Mouse (Mus musculus) midbrain, postnatal 0 days (tissue): ENCODE measurements around the gene Mamdc2. TPM values are rescaled to one million over a fixed set of nuclear protein-coding genes. Genes with fewer than 3 reads are reported as not detected.
"Not testable (repeated sequence)": the region's sequence is repeated elsewhere in the genome, so short reads cannot be mapped to it uniquely, and the experiment has no call there.

Source experiments
- ATAC-seq: fragments of 200-750 bp; cut with Nextera tagmentation; 2 replicates; pipeline ENCODE4 v1.8.0; 2017; ENCODE audit warnings: moderate number of reproducible peaks, mild to moderate bottlenecking, moderate TSS enrichment, moderate library complexity; ENCODE audit not compliant: low FRiP score
- DNase-seq: peaks from one replicate; pipeline ENCODE4 v3.0.0-alpha.2; 2015; ENCODE audit warnings: low spot score
- H3K27ac ChIP-seq: fragments of 300-500 bp; sonication (generic); 2 replicates; pipeline ENCODE4 v1.5.1; 2014; ENCODE audit warnings: low read depth, mild to moderate bottlenecking, low read length, mixed read lengths
- H3K27me3 ChIP-seq: fragments of 300-500 bp; sonication (generic); 2 replicates; pipeline ENCODE4 v1.6.1; 2014; ENCODE audit warnings: low read length, control low read depth, mixed read lengths; ENCODE audit not compliant: insufficient read depth
- H3K36me3 ChIP-seq: fragments of 300-500 bp; sonication (generic); 2 replicates; pipeline ENCODE4 v1.6.1; 2014; ENCODE audit warnings: low read length, control low read depth, mixed read lengths; ENCODE audit not compliant: insufficient read depth
- H3K4me1 ChIP-seq: fragments of 300-500 bp; sonication (generic); 2 replicates; pipeline ENCODE4 v1.6.1; 2014; ENCODE audit warnings: mild to moderate bottlenecking, control low read depth, antibody characterized with exemption, low read length, mixed read lengths; ENCODE audit not compliant: insufficient read depth
- H3K4me2 ChIP-seq: fragments of 300-500 bp; sonication (generic); 2 replicates; pipeline ENCODE4 v1.6.1; 2014; ENCODE audit warnings: low read depth, mild to moderate bottlenecking, low read length, mixed read lengths; ENCODE audit not compliant: poor library complexity, severe bottlenecking
- H3K4me3 ChIP-seq: fragments of 300-500 bp; sonication (generic); 2 replicates; pipeline ENCODE4 v1.5.1; 2014; ENCODE audit warnings: low read depth, mild to moderate bottlenecking, low read length, moderate library complexity
- H3K9ac ChIP-seq: fragments of 300-500 bp; sonication (generic); replicated peaks from 2 replicates; pipeline ENCODE4 v1.6.1; 2014; ENCODE audit warnings: mild to moderate bottlenecking, low read length, moderate library complexity, mixed read lengths; ENCODE audit not compliant: poor library complexity, severe bottlenecking
- H3K9me3 ChIP-seq: fragments of 300-500 bp; sonication (generic); 2 replicates; pipeline ENCODE4 v1.6.1; 2016; ENCODE audit warnings: low read length, control low read depth
- CTCF ChIP-seq: IDR thresholded peaks from 2 replicates; pipeline ENCODE4 v1.5.1; 2016; ENCODE audit warnings: antibody characterized with exemption, mild to moderate bottlenecking
- WGBS: fragments of 180-500 bp; shearing (Covaris S2); extraction: QIAGEN DNeasy Blood & Tissue Kit; methylation state at CpG from one replicate; pipeline ENCODE4 v1.1.7; 2014; 5-methylcytosine and 5-hydroxymethylcytosine counted together
- polyA plus RNA-seq: library from polyadenylated mRNA; unstranded; fragments of >200 nt; fragmentation: Nextera tagmentation; extraction: Ambion mirVana; gene quantifications from 2 replicates; pipeline ENCODE4 v1.2.1, GENCODE M21; 2015
- total RNA-seq: library from RNA; depleted of rRNA; stranded (reverse); fragments of >200 nt; gene quantifications from 2 replicates; pipeline ENCODE4 v1.2.3, GENCODE M21; 2014; rRNA removed

Mamdc2 gene
- total RNA-seq (5.0 and 5.3 TPM in 2 replicates), polyA plus RNA-seq (4.2 and 5.2 TPM in 2 replicates)

- no peak for DNase-seq
- Histone ChIP-seq H3K4me3 (peak within 1 kb of the TSS; percentile 38), H3K9me3 (peaks cover 4% of the 10 kb centered on the region; the same call in 1 of the 2 replicates), H3K9ac (peak within 1 kb of the TSS; percentile 50), H3K27ac (no peak within 1 kb of the TSS), H3K4me2 (peak within 1 kb of the TSS; percentile 91), H3K27me3 (no peaks in the 10 kb centered on the region), H3K4me1 (peaks cover 11% of the 10 kb centered on the region; the same call in 1 of the 2 replicates), H3K36me3 (no peaks in the 10 kb centered on the region)
- TF ChIP-seq CTCF: no peak
- peak; percentile 58; the same call in 1 of the 2 replicates for ATAC-seq
- WGBS: 2% methylated on average over 19 of the region's 19 CpGs
These were observed at the start of gene Mamdc2 for GRCm38 (mm10) chr19:23447988-23448497. Gene Mamdc2 (minus strand): TSS chr19:23448442.

- H3K27me3 ChIP-seq: no peaks in the 10 kb centered on the region
- 83% methylated on average over 7 of the region's 7 CpGs for WGBS
- no peak for TF ChIP-seq CTCF
- no peak overlapping the region for H3K4me2 ChIP-seq
- H3K9ac ChIP-seq: no peak overlapping the region
- no peak overlapping the region for H3K4me3 ChIP-seq
- H3K9me3 ChIP-seq: no peaks in the 10 kb centered on the region
- ATAC-seq (no peak; the same call in 1 of the 2 replicates), DNase-seq (peak; percentile 17)
- H3K36me3 ChIP-seq: no peaks in the 10 kb centered on the region
- H3K27ac ChIP-seq: no peak overlapping the region
- no peaks in the 10 kb centered on the region for H3K4me1 ChIP-seq
These were observed 49.8 kb upstream of the Mamdc2 start for GRCm38 (mm10) chr19:23498011-23498410.

GRCm38 (mm10) chr19:23497171-23497917 is 49.1 kb upstream of the Mamdc2 start:
- H3K9ac ChIP-seq: no peak overlapping the region
- no peaks in the 10 kb centered on the region for H3K4me1 ChIP-seq
- WGBS: 67% methylated on average over 10 of the region's 10 CpGs
- no peak for TF ChIP-seq CTCF
- no peak overlapping the region for H3K4me3 ChIP-seq
- H3K9me3 ChIP-seq: no peaks in the 10 kb centered on the region
- ATAC-seq: no peak
- H3K4me2 ChIP-seq: no peak overlapping the region
- H3K27ac ChIP-seq: no peak overlapping the region
- no peaks in the 10 kb centered on the region for H3K36me3 ChIP-seq
- H3K27me3 ChIP-seq: no peaks in the 10 kb centered on the region
- peak; percentile 50 for DNase-seq

GRCm38 (mm10) chr19:23496536-23496935 is 48.3 kb upstream of the Mamdc2 start:
- TF ChIP-seq CTCF: no peak
- H3K36me3 ChIP-seq: no peaks in the 10 kb centered on the region
- H3K9ac ChIP-seq: no peak overlapping the region
- H3K9me3 ChIP-seq: no peaks in the 10 kb centered on the region
- no peak overlapping the region for H3K4me3 ChIP-seq
- DNase-seq (no peak), ATAC-seq (no peak)
- WGBS: 90% methylated on average over 3 of the region's 3 CpGs
- H3K4me2 ChIP-seq: no peak overlapping the region
- H3K27me3 ChIP-seq: no peaks in the 10 kb centered on the region
- no peak overlapping the region for H3K27ac ChIP-seq
- no peaks in the 10 kb centered on the region for H3K4me1 ChIP-seq

- Histone ChIP-seq H3K4me3 (no peak overlapping the region), H3K4me1 (no peaks in the 10 kb centered on the region), H3K27ac (no peak overlapping the region), H3K9me3 (no peaks in the 10 kb centered on the region), H3K4me2 (no peak overlapping the region), H3K36me3 (no peaks in the 10 kb centered on the region), H3K27me3 (no peaks in the 10 kb centered on the region), H3K9ac (no peak overlapping the region)
- no peak for TF ChIP-seq CTCF
- no peak for ATAC-seq
- no peak for DNase-seq
These were observed 44.4 kb upstream of the Mamdc2 start for GRCm38 (mm10) chr19:23492663-23493062.

GRCm38 (mm10) chr19:23490703-23491102 is 42.5 kb upstream of the Mamdc2 start:
- 31% methylated on average over 7 of the region's 7 CpGs for WGBS
- H3K27me3 ChIP-seq, H3K9ac ChIP-seq, H3K4me1 ChIP-seq, DNase-seq, H3K36me3 ChIP-seq, H3K4me3 ChIP-seq, H3K9me3 ChIP-seq, ATAC-seq, H3K27ac ChIP-seq, H3K4me2 ChIP-seq: not testable (repeated sequence)
